Mouse (Mus musculus): ENCODE measurements at regions not wholly inside any gene's neighbourhood (a gene's known extent, or its start where the extent isn't known, plus 50 kb on each side); places are given as distances from the start of the nearest gene placed in this dataset.

- TF ChIP-seq CTCF (IDR thresholded peaks at IDR 0.05; ENCODE audit: control insufficient read depth, insufficient read depth, insufficient replicate concordance, low read depth, low read length) (no peak), POLR2A (IDR thresholded peaks at IDR 0.05; ENCODE audit: control insufficient read depth, low read depth, low read length) (no peak)
Measured at GRCm38 (mm10) chr10:46294290-46294689, 716.7 kb downstream of the Hace1 start.
